Mouse (Mus musculus) erythroblast, embryonic 14.5 days (primary cell): ENCODE results near the gene Gpalpp1.

Source experiments
- GATA1 ChIP-seq: IDR thresholded peaks from 2 replicates; pipeline ENCODE4 v1.6.1; 2012; ENCODE audit warnings: low read length, inconsistent platforms, mixed read lengths
- TAL1 ChIP-seq: IDR thresholded peaks from 3 replicates; pipeline ENCODE4 v1.6.1; 2012; ENCODE audit warnings: low read length, inconsistent platforms, mixed read lengths

DNA sequence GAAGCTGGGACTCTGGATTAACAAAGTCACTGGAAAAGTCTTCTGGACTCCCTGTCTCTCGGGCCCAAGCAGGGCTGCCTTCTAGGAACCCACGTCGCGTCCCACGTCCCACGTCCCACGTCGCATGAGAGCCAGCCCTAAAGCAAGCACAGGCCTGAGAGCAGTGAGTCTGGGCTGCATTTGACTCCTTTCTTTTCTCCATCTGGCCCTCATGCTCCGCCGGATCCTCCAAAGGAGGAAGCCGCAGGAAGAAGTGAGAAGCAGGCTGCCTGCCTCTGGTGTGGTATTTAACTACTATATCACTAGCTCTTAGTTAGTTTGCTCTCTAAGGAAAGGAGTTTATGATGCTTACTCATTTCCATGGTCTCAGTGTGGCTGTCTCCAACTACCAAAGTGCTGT is 39.9 kb upstream of the Gpalpp1 start:
- TF ChIP-seq GATA1 (no peak), TAL1 (no peak)
